Mouse (Mus musculus) liver, postnatal 0 days (tissue): ENCODE measurements at regions not wholly inside any gene's neighbourhood (a gene's known extent, or its start where the extent isn't known, plus 50 kb on each side); places are given as distances from the start of the nearest gene placed in this dataset.

Experiments used
- CTCF ChIP-seq: sonication (generic); IDR thresholded peaks from 2 replicates; pipeline ENCODE4 v1.5.1; 2016; ENCODE audit warnings: antibody characterized with exemption, low read depth
- EP300 ChIP-seq: IDR thresholded peaks from 2 replicates; pipeline ENCODE4 v1.6.1; 2016; ENCODE audit warnings: antibody characterized with exemption, low read depth, mild to moderate bottlenecking

- TF ChIP-seq CTCF (no peak), EP300 (no peak)
These were observed 580.2 kb downstream of the Zfp706 start for GRCm38 (mm10) chr15:36427334-36427733.
